Mouse (Mus musculus) cerebellum, postnatal 36 days (tissue): ENCODE measurements at regions not wholly inside any gene's neighbourhood (a gene's known extent, or its start where the extent isn't known, plus 50 kb on each side); places are given as distances from the start of the nearest gene placed in this dataset.
"Not testable (repeated sequence)": the region's sequence is repeated elsewhere in the genome, so short reads cannot be mapped to it uniquely, and the experiment has no call there.

Experiments used
- DNase-seq, 2 experiments: peaks; one replicate each; pipeline ENCODE4 v3.0.0; 2021 to 2022; ENCODE audit warnings: mixed read lengths in 2 of 2

GRCm38 (mm10) chr5:4248422-4248821 lies 56.3 kb downstream of the Mterf1b start:
- DNase-seq = no peak

- not testable (repeated sequence) for DNase-seq
Observed at GRCm38 (mm10) chr5:4254280-4254679, 62.1 kb downstream of the Mterf1b start.

GRCm38 (mm10) chr5:4257048-4257750 lies 65.0 kb downstream of the Mterf1b start:
- DNase-seq = no peak

- no peak for DNase-seq
Observed at GRCm38 (mm10) chr5:4259260-4259659, 67.1 kb downstream of the Mterf1b start.

- DNase-seq = no peak
Observed at GRCm38 (mm10) chr5:4262666-4263065, 70.5 kb downstream of the Mterf1b start.

GRCm38 (mm10) chr5:4263560-4264160 lies 71.5 kb downstream of the Mterf1b start:
- peak; percentile 8 to 48 for DNase-seq

GRCm38 (mm10) chr5:4267717-4268116 lies 75.5 kb downstream of the Mterf1b start:
- no peak for DNase-seq

GRCm38 (mm10) chr5:4273001-4273400 lies 80.8 kb downstream of the Mterf1b start:
- no peak for DNase-seq

GRCm38 (mm10) chr5:4303616-4304015 lies 111.4 kb downstream of the Mterf1b start:
- no peak for DNase-seq

GRCm38 (mm10) chr5:4304201-4304600 lies 112.0 kb downstream of the Mterf1b start:
- DNase-seq = no peak

GRCm38 (mm10) chr5:4308514-4308913 lies 116.3 kb downstream of the Mterf1b start:
- DNase-seq = no peak

- DNase-seq = no peak
Observed at GRCm38 (mm10) chr5:4311169-4311568, 119.0 kb downstream of the Mterf1b start.

- DNase-seq = no peak
Observed at GRCm38 (mm10) chr5:4311599-4311998, 119.4 kb downstream of the Mterf1b start.

GRCm38 (mm10) chr5:4312675-4313074 lies 120.5 kb downstream of the Mterf1b start:
- DNase-seq = no peak

- no peak for DNase-seq
Observed at GRCm38 (mm10) chr5:4322634-4323386, 130.6 kb downstream of the Mterf1b start.

GRCm38 (mm10) chr5:4323387-4323704 lies 131.2 kb downstream of the Mterf1b start:
- no peak for DNase-seq

- no peak for DNase-seq
Observed at GRCm38 (mm10) chr5:4325813-4326212, 133.6 kb downstream of the Mterf1b start.

GRCm38 (mm10) chr5:4326309-4327014 lies 134.3 kb downstream of the Mterf1b start:
- no peak for DNase-seq

- DNase-seq = no peak
Observed at GRCm38 (mm10) chr5:4335683-4336082, 143.5 kb downstream of the Mterf1b start.

GRCm38 (mm10) chr5:4341956-4342355 lies 149.8 kb downstream of the Mterf1b start:
- DNase-seq = peak; percentile 10 to 12

GRCm38 (mm10) chr5:4344458-4344857 lies 152.3 kb downstream of the Mterf1b start:
- no peak for DNase-seq

- no peak for DNase-seq
Observed at GRCm38 (mm10) chr5:4348334-4348733, 156.2 kb downstream of the Mterf1b start.

- DNase-seq = no peak
Observed at GRCm38 (mm10) chr5:4349943-4350342, 157.8 kb downstream of the Mterf1b start.
